Mouse (Mus musculus) subcutaneous adipose tissue, adult 2 months (tissue): ENCODE measurements around the gene Slc35f3. TPM values are rescaled to one million over a fixed set of nuclear protein-coding genes. Genes with fewer than 3 reads are reported as not detected.

ENCODE experiments used
- polyA plus RNA-seq: library from polyadenylated mRNA; depleted of rRNA; stranded (reverse); fragments of >200 nt; gene quantifications from 2 replicates; pipeline ENCODE4 v1.2.3, GENCODE M21; 2012; ENCODE audit warnings: low replicate concordance; rRNA removed

Gene Slc35f3
- 0.30 TPM in 1 of 2 replicates, not detected in the other for polyA plus RNA-seq

GRCm38 (mm10) chr8:126298296-126299093, at the start of gene Slc35f3:
Gene Slc35f3 (plus strand): TSS chr8:126298558.

GRCm38 (mm10) chr8:126422174-126422919, 124.0 kb downstream of the Slc35f3 start, which contains the start of gene Coa6:
Gene Coa6 (plus strand): TSS chr8:126422515.

Other genes starting within 250 kb of the Slc35f3 start
- gene Coa6, start 124.0 kb downstream of the Slc35f3 start, polyA plus RNA-seq, result 33.4 and 37.5 TPM in 2 replicates
- gene Tarbp1, start 176.5 kb downstream of the Slc35f3 start, polyA plus RNA-seq, result 3.1 and 8.2 TPM in 2 replicates